Mouse (Mus musculus) hindbrain, embryonic 11.5 days (tissue): ENCODE results near the gene Olfr1502. TPM values are rescaled to one million over a fixed set of nuclear protein-coding genes. Genes with fewer than 3 reads are reported as not detected.
"Not testable (repeated sequence)": the region's sequence is repeated elsewhere in the genome, so short reads cannot be mapped to it uniquely, and the experiment has no call there.

Source experiments
- ATAC-seq: fragments of 200-750 bp; cut with Nextera tagmentation; 2 replicates; pipeline ENCODE4 v1.8.0; 2017; ENCODE audit warnings: mild to moderate bottlenecking, moderate TSS enrichment, moderate library complexity; ENCODE audit not compliant: low FRiP score
- DNase-seq: peaks from one replicate; pipeline ENCODE4 v3.0.0-alpha.2; 2015; ENCODE audit warnings: low spot score
- H3K27ac ChIP-seq: fragments of 300-500 bp; sonication (generic); 2 replicates; pipeline ENCODE4 v1.5.1; 2014; ENCODE audit warnings: mild to moderate bottlenecking, low read depth, low read length
- H3K27me3 ChIP-seq: fragments of 300-500 bp; sonication (generic); 2 replicates; pipeline ENCODE4 v1.6.1; 2014; ENCODE audit warnings: mild to moderate bottlenecking, low read length, moderate library complexity, mixed read lengths; ENCODE audit not compliant: control insufficient read depth, insufficient read depth
- H3K36me3 ChIP-seq: fragments of 300-500 bp; sonication (generic); 2 replicates; pipeline ENCODE4 v1.6.1; 2014; ENCODE audit warnings: mild to moderate bottlenecking, low read length, moderate library complexity, mixed read lengths; ENCODE audit not compliant: control insufficient read depth, insufficient read depth
- H3K4me1 ChIP-seq: fragments of 300-500 bp; sonication (generic); replicated peaks from 2 replicates; pipeline ENCODE4 v1.6.1; 2014; ENCODE audit warnings: low read length, mixed read lengths; ENCODE audit not compliant: control insufficient read depth, insufficient read depth
- H3K4me2 ChIP-seq: fragments of 300-500 bp; sonication (generic); replicated peaks from 2 replicates; pipeline ENCODE4 v1.6.1; 2014; ENCODE audit warnings: mild to moderate bottlenecking, low read depth, low read length
- H3K4me3 ChIP-seq: fragments of 300-500 bp; sonication (generic); 2 replicates; pipeline ENCODE4 v1.5.1; 2014; ENCODE audit warnings: low read depth, low read length
- H3K9ac ChIP-seq: fragments of 300-500 bp; sonication (generic); 2 replicates; pipeline ENCODE4 v1.6.1; 2014; ENCODE audit warnings: low read depth, low read length
- H3K9me3 ChIP-seq: fragments of 300-500 bp; sonication (generic); 2 replicates; pipeline ENCODE4 v1.6.1; 2016; ENCODE audit warnings: low read length; ENCODE audit not compliant: control insufficient read depth
- WGBS: fragments of 180-500 bp; shearing (Covaris S2); extraction: QIAGEN DNeasy Blood & Tissue Kit; methylation state at CpG from one replicate; pipeline ENCODE4 v1.1.7; 2014; 5-methylcytosine and 5-hydroxymethylcytosine counted together
- polyA plus RNA-seq: library from polyadenylated mRNA; unstranded; fragments of >200 nt; fragmentation: Nextera tagmentation; extraction: Ambion mirVana; gene quantifications from 2 replicates; pipeline ENCODE4 v1.2.1, GENCODE M21; 2014

Gene Olfr1502
- not detected in 2 replicates for polyA plus RNA-seq

DNA sequence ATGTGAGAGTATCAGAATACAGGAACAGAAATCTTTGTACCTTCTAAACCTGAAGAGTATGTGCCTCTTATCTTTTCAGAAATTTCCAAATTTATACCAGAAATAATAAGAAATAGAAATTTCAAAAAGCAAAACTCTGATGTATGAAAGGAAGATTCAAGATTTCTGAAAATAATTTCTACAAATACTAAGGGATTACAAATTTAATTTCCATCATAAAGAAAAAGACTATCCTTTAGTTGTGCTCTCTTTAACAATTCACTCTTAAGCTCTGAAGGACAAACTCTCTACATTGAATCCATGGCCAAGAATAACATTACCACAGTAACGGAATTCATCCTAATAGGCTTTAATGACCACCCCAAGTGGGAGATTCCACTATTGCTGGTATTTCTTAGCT is at the start of gene Olfr1502:
Gene Olfr1502 (plus strand): TSS at position 301 of the 400 bp plus-strand sequence.
- Histone ChIP-seq H3K27me3 (no peaks in the 10 kb centered on the region), H3K4me1 (no peaks in the 10 kb centered on the region), H3K36me3 (no peaks in the 10 kb centered on the region), H3K27ac (no peak within 1 kb of the TSS), H3K4me2 (no peak within 1 kb of the TSS), H3K9ac (no peak within 1 kb of the TSS), H3K9me3 (no peaks in the 10 kb centered on the region), H3K4me3 (no peak within 1 kb of the TSS)
- no peak for DNase-seq
- 86% methylated on average over 1 of the region's 1 CpGs for WGBS
- no peak for ATAC-seq

DNA sequence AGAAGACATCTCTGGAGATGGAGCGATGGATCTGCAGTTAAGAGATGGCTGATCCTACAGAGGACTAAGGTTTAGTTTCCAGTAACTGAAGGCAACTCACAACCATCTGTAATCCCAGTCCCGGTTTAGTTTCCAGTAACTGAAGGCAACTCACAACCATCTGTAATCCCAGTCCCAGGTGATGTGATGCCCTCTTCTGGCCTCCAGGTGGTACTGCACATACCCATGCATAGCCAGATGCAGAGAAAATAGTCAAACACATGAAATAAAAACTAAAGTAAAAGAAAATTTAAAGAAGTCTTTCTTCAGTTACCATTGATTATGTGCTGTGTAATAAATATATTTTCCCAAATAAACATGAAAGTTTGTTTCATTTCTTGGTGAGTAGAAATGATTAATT is 48.8 kb upstream of the Olfr1502 start:
- Histone ChIP-seq H3K4me2 (no peak overlapping the region), H3K9ac (no peak overlapping the region), H3K9me3 (no peaks in the 10 kb centered on the region), H3K4me3 (no peak overlapping the region), H3K27ac (no peak overlapping the region), H3K4me1 (no peaks in the 10 kb centered on the region), H3K36me3 (no peaks in the 10 kb centered on the region), H3K27me3 (no peaks in the 10 kb centered on the region)
- DNase-seq (no peak), ATAC-seq (no peak)
- WGBS = 66% methylated on average over 2 of the region's 2 CpGs

DNA sequence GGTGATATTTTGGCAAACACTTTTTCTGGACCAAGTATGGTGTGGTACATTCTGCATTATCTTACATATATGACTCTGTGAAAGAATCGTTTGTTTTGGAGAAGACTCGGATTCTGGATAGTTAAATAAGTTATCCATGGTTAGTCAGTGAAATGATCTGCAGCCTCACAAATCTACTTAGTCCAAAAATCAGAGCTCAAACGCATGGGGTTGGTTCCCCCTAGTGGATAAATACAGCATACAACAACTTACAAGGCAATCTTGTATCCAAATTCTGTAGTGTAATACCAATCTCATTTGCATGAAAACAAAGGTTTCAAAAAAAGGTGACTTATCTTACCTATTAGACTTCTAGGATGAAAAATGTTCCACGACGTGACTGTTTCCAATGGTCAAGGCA is 42.8 kb upstream of the Olfr1502 start:
- DNase-seq = peak; percentile 1
- Histone ChIP-seq H3K4me1 (no peaks in the 10 kb centered on the region), H3K27ac (no peak overlapping the region), H3K4me3 (no peak overlapping the region), H3K4me2 (no peak overlapping the region), H3K9ac (no peak overlapping the region), H3K9me3 (no peaks in the 10 kb centered on the region), H3K36me3 (no peaks in the 10 kb centered on the region), H3K27me3 (no peaks in the 10 kb centered on the region)
- 34% methylated on average over 5 of the region's 5 CpGs for WGBS
- ATAC-seq = no peak

DNA sequence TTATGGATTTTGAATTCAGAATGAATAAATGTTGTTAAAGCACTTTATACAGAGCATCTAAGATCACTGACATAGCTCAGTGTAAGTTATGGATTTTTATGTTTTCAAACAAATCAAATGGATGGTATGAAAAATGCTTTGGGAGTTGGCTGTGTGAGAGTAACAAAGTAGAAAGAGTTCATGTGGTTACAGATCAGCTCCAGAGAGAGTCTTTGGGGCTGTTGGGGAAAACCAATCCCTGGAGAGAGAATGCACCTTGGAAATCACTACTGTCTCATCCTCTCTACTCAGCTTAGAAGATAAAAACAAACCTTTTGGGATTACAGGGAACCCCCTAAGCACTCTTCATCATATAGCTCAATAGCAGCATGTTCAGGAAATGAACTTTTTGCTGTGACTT is 42.2 kb upstream of the Olfr1502 start, which contains the start of gene Olfr1499:
Gene Olfr1499 (minus strand): TSS at position 101 of the 400 bp plus-strand sequence.
- no peak within 1 kb of the TSS for H3K9ac ChIP-seq
- no peak within 1 kb of the TSS for H3K27ac ChIP-seq
- no peaks in the 10 kb centered on the region for H3K36me3 ChIP-seq
- no peaks in the 10 kb centered on the region for H3K27me3 ChIP-seq
- H3K4me2 ChIP-seq = no peak within 1 kb of the TSS
- ATAC-seq (no peak), DNase-seq (no peak)
- no peaks in the 10 kb centered on the region for H3K4me1 ChIP-seq
- no peaks in the 10 kb centered on the region for H3K9me3 ChIP-seq
- H3K4me3 ChIP-seq = no peak within 1 kb of the TSS

DNA sequence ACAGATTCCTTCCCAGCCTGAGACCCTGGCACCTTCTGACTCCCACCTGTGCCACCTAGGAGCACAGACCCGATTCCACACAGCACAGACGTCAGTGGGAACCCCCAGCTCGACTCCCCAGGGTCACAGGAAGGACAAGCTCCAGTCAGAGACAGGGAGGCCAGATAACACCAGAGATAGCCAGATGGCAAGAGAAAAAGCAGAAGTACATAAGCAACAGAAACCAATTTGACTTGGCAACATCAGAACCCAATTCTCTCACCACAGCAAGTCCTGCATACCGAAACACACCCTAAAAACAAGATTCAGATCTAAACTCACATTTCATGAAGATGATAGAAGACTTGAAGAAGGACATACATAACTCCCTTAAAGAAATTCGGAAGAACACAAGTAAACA is 40.7 kb upstream of the Olfr1502 start:
- H3K27ac ChIP-seq = no peak overlapping the region
- H3K4me3 ChIP-seq = no peak overlapping the region
- no peaks in the 10 kb centered on the region for H3K9me3 ChIP-seq
- 78% methylated on average over 5 of the region's 5 CpGs for WGBS
- no peaks in the 10 kb centered on the region for H3K36me3 ChIP-seq
- DNase-seq (no peak), ATAC-seq (no peak)
- H3K9ac ChIP-seq = no peak overlapping the region
- no peak overlapping the region for H3K4me2 ChIP-seq
- no peaks in the 10 kb centered on the region for H3K4me1 ChIP-seq
- H3K27me3 ChIP-seq = no peaks in the 10 kb centered on the region

DNA sequence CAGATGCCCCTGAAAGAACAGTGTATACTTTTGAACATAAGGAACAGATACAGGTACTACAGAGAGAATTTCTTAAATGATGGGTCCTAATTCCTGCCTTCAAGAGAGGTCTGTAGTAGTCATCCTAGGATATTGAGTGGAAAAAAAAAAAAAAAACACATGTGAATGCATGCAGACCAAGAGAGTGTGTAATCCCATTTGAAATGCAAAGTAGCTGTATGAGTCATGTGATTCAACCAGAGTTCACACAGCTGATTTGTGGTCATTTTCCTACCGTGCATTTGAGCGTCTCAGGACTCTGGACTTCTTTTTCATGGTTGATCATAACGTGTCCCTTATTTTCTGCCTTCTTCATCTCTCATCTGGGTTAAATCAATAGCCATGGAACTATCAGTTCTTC is 33.1 kb upstream of the Olfr1502 start:
- DNase-seq = no peak
- Histone ChIP-seq H3K9ac (no peak overlapping the region), H3K27ac (no peak overlapping the region), H3K36me3 (no peaks in the 10 kb centered on the region), H3K4me2 (no peak overlapping the region), H3K4me1 (no peaks in the 10 kb centered on the region), H3K27me3 (no peaks in the 10 kb centered on the region), H3K4me3 (no peak overlapping the region), H3K9me3 (no peaks in the 10 kb centered on the region)
- ATAC-seq = no peak
- 83% methylated on average over 3 of the region's 3 CpGs for WGBS

DNA sequence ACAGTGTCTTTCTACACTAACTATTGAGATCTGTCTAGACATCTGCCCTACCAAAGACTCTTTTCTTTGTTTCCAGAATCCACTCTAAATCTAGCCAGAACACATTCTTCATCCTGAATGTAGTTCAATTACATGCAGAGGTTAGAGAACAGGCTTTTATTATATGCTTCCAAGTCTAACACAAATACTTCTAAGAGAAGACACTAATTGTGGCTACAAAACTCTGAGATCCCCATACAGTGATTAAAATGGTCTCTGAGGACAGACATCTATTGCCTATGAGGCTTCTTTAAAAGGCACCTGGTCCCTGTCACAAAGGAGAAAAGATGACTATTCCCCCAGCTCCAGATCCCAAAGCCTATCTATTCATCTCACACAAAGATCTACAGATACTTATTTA is 31.2 kb upstream of the Olfr1502 start, which contains the start of gene Olfr1500:
Gene Olfr1500 (minus strand): TSS at position 101 of the 400 bp plus-strand sequence.
- Histone ChIP-seq H3K9ac (no peak within 1 kb of the TSS), H3K4me1 (no peaks in the 10 kb centered on the region), H3K36me3 (no peaks in the 10 kb centered on the region), H3K9me3 (no peaks in the 10 kb centered on the region), H3K27ac (no peak within 1 kb of the TSS), H3K27me3 (no peaks in the 10 kb centered on the region), H3K4me3 (no peak within 1 kb of the TSS), H3K4me2 (no peak within 1 kb of the TSS)
- DNase-seq (no peak), ATAC-seq (no peak)

DNA sequence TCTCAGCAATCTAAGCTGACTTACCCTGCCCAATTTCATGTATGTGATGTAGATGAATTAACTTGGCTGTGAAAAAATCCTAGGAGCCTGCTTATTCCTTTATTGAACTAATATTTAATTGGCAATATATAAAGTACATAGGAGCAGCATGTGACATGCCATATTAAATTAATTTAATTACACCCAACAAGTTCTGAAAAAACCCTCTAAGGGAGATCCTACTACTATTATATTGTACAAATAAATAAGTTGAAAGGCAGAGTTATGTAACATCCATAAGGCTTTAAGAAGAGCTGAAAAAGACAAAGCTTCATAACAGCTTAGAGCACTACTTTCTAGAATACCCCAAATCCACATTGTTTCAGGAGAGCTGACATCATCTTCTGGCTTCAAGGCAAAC is 11.0 kb upstream of the Olfr1502 start, which contains the start of gene Olfr1501:
Gene Olfr1501 (minus strand): TSS at position 101 of the 400 bp plus-strand sequence.
- DNase-seq, H3K36me3 ChIP-seq, H3K4me2 ChIP-seq, ATAC-seq, H3K9me3 ChIP-seq, H3K4me1 ChIP-seq, H3K27ac ChIP-seq, H3K9ac ChIP-seq, H3K27me3 ChIP-seq, H3K4me3 ChIP-seq: not testable (repeated sequence)

DNA sequence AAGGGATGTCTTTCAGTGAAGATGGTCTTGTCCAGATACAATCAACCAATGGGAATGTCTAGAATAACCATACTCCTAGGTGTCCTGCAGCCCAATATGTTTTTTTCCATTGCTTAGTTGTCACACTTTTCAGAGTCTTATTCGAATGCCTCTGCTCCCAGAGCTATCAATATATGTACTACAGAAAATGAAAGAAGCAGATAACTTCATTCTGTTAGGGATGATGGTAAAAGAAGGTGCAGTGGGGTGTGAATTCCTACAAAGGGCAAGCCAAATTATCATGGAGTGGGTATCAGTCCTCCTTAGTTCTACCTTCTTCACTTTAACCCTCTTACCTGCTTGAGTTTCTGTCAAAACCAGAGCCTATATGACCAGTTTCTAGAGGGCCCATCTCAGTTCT is 36.2 kb downstream of the Olfr1502 start, which contains the start of gene Olfr1504:
Gene Olfr1504 (minus strand): TSS at position 101 of the 400 bp plus-strand sequence.
- no peaks in the 10 kb centered on the region for H3K4me1 ChIP-seq
- H3K4me3 ChIP-seq = no peak within 1 kb of the TSS
- no peak within 1 kb of the TSS for H3K4me2 ChIP-seq
- 69% methylated on average over 1 of the region's 1 CpGs for WGBS
- H3K27me3 ChIP-seq = no peaks in the 10 kb centered on the region
- ATAC-seq (no peak), DNase-seq (no peak)
- no peak within 1 kb of the TSS for H3K9ac ChIP-seq
- H3K36me3 ChIP-seq = no peaks in the 10 kb centered on the region
- no peak within 1 kb of the TSS for H3K27ac ChIP-seq
- H3K9me3 ChIP-seq = no peaks in the 10 kb centered on the region
